Mouse (Mus musculus) duodenum, adult 2 months (tissue): ENCODE measurements around the gene Kcnn3. TPM values are rescaled to one million over a fixed set of nuclear protein-coding genes. Genes with fewer than 3 reads are reported as not detected.

Experiments
- polyA plus RNA-seq: library from polyadenylated mRNA; depleted of rRNA; stranded (reverse); fragments of >200 nt; gene quantifications from 2 replicates; pipeline ENCODE4 v1.2.3, GENCODE M21; 2012; ENCODE audit warnings: low replicate concordance; rRNA removed

Gene Kcnn3
- 2.0 and 5.3 TPM in 2 replicates for polyA plus RNA-seq

DNA sequence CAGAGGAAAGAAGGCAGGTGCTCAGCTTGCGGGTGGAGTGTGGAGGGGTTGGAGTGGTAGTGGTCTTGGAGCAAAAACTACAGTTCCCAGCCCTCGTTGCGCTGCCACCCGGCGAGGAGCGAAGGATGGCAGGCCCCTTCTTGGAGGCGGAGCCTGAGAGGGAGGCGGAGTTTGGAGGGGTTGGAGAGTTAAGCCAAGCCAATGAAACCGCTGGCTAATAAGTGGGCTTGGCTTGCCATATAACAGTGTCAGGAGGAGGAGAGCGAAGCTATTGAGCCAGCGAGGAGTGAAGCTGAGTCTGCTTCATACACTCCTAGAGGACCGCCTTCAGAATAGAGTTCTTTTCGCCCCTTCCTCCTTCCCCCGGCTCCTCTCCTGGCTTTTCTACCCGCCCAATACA, at the start of gene Kcnn3:
Gene Kcnn3, plus strand, starts transcription at position 271 of the 400 bp plus-strand sequence.

DNA sequence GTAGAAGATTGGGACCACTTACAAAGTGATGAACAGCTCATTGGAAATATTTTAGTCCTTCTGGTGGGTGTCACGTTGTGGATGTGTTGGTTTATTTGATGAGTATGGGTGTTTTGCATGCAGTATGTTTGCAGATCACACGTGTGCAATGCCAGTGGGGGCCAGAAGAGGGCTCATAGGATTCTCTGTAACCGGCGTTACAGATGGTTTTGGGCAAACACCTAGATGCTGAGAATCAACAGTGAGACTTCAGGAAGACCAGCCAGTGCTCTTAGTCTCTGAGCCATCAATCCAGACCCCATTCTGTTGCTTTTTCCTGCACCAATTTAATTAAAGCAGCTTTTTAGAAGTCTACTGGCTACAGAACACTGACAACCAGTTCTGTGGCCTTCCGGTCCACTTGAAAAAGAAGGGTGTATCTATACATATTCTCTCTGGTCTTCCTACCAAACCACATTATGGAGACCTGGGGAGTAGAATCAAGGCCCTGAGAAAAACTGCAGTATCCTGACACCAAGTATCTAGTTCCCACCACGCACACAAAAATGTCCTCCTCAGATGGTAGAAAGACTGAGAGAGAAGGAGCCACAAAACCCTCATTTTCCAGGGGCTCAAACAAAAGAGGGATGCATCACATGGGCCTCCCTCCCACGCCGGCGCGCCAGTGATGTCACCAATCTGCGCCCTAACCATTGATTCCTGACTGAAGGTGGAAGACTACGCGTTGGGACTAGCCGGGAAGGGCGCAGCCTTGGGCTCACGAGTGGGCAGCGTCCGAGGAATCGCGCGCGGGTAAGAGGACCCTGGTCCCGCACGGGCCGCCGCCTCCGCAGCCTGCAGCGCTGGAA, 194.6 kb downstream of the Kcnn3 start, which contains the start of gene Adar:
Gene Adar, plus strand, starts transcription at position 664 of the 848 bp plus-strand sequence.

Other genes starting within 250 kb of the Kcnn3 start
- gene Slc50a1, start 249.6 kb upstream of the Kcnn3 start, polyA plus RNA-seq: 90.2 and 159 TPM in 2 replicates
- gene Efna1, start 239.0 kb upstream of the Kcnn3 start, polyA plus RNA-seq: 59.5 and 87.8 TPM in 2 replicates
- gene Efna3, start 197.2 kb upstream of the Kcnn3 start, polyA plus RNA-seq: 8.2 and 18.7 TPM in 2 replicates
- gene Efna4, start 182.1 kb upstream of the Kcnn3 start, polyA plus RNA-seq: 14.7 and 32.5 TPM in 2 replicates
- gene Adam15, start 170.2 kb upstream of the Kcnn3 start, polyA plus RNA-seq: 77.9 and 91.6 TPM in 2 replicates
- gene Dcst2, start 158.2 kb upstream of the Kcnn3 start, polyA plus RNA-seq: 2.5 TPM in 2 replicates
- gene Dcst1, start 154.9 kb upstream of the Kcnn3 start, polyA plus RNA-seq: 5.1 and 8.6 TPM in 2 replicates
- 153 and 200 TPM in 2 replicates for gene Zbtb7b, start 125.4 kb upstream of the Kcnn3 start, polyA plus RNA-seq
- not detected in 2 replicates for gene Lenep, start 117.4 kb upstream of the Kcnn3 start, polyA plus RNA-seq
- 38.8 and 45.1 TPM in 2 replicates for gene Flad1, start 108.3 kb upstream of the Kcnn3 start, polyA plus RNA-seq
- 7.2 and 7.6 TPM in 2 replicates for gene Cks1b, start 101.8 kb upstream of the Kcnn3 start, polyA plus RNA-seq
- 43.8 and 52.6 TPM in 2 replicates for gene Shc1, start 101.7 kb upstream of the Kcnn3 start, polyA plus RNA-seq
- 79.8 and 157 TPM in 2 replicates for gene Pygo2, start 90.0 kb upstream of the Kcnn3 start, polyA plus RNA-seq
- 34.4 and 41.9 TPM in 2 replicates for gene Pbxip1, start 83.5 kb upstream of the Kcnn3 start, polyA plus RNA-seq
- 9.4 and 15.8 TPM in 2 replicates for gene Pmvk, start 65.6 kb upstream of the Kcnn3 start, polyA plus RNA-seq
- gene Adar, start 194.9 kb downstream of the Kcnn3 start, polyA plus RNA-seq: 17.5 and 19.4 TPM in 2 replicates
- 0.62 and 1.4 TPM in 2 replicates for gene Chrnb2, start 244.5 kb downstream of the Kcnn3 start, polyA plus RNA-seq